Mouse (Mus musculus) C2C12 (cell line): ENCODE measurements around the gene Colgalt2.

ENCODE experiments used
- CEBPB ChIP-seq: IDR thresholded peaks from one replicate; pipeline ENCODE4 v1.6.1; 2011; ENCODE audit warnings: low read depth, mild to moderate bottlenecking, control low read depth, moderate library complexity
- CTCF ChIP-seq: IDR thresholded peaks from one replicate; pipeline ENCODE4 v1.5.1; 2011; ENCODE audit not compliant: control insufficient read depth, insufficient read depth, insufficient read length
- MAX ChIP-seq: IDR thresholded peaks from one replicate; pipeline ENCODE4 v1.6.1; 2011; ENCODE audit warnings: mild to moderate bottlenecking, control low read depth
- MYOD1 ChIP-seq: IDR thresholded peaks from one replicate; pipeline ENCODE4 v1.6.1; 2011; ENCODE audit warnings: low read depth; ENCODE audit not compliant: control insufficient read depth, insufficient read length
- MYOG ChIP-seq: IDR thresholded peaks from one replicate; pipeline ENCODE4 v1.6.1; 2011; ENCODE audit not compliant: control insufficient read depth, insufficient read length; ENCODE audit errors: extremely low read depth
- USF1 ChIP-seq: IDR thresholded peaks from one replicate; pipeline ENCODE4 v1.6.1; 2011; ENCODE audit warnings: low read depth, mild to moderate bottlenecking, control low read depth, moderate library complexity

- TF ChIP-seq MAX = no peak
- TF ChIP-seq CTCF = no peak
- no peak for TF ChIP-seq USF1
- no peak for TF ChIP-seq CEBPB
- no peak for TF ChIP-seq MYOG
- TF ChIP-seq MYOD1 = no peak
These were observed 154.4 kb downstream of the Colgalt2 start for GRCm38 (mm10) chr1:152553912-152554547.
